Mouse (Mus musculus): Measurements from ENCODE around the gene Rsph1. TPM values are rescaled to one million over a fixed set of nuclear protein-coding genes. Genes with fewer than 3 reads are reported as not detected.

Rsph1 gene
- polyA plus RNA-seq, 1 experiment from 2014 or later, result 2.6 TPM

DNA sequence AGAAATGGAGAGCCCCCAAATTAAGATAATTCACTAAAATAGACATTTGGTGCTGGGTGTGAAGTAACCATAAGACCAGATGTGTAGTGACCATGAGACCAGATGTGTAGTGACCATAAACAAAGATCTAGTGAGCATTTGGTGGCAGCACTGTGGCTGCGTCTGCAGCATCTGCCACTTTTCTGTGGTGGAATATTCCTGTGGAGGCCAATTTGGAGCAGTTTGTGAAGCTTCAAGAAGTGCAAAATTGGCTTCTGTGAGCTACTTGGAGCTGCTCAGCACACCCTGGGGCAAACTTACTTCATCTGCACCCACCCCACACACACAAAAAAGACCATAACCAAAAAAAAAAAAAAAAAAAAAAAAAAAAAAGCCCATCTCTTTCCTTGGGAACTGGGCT, 9.2 kb downstream of the Rsph1 start:
- Histone ChIP-seq H3K9me3 (ENCODE audit: control insufficient read depth, low read length) (no peaks in the 10 kb centered on the region), H3K4me1 (replicated peaks; ENCODE audit: control insufficient read depth, insufficient read depth, low read length) (0 out of 2 replicates have a peak, but pooled peaks cover 1% of the 10 kb centered on the region), H3K36me3 (ENCODE audit: control insufficient read depth, insufficient read depth, low read length) (no peaks in the 10 kb centered on the region), H3K4me2 (ENCODE audit: low read depth, low read length, severe bottlenecking) (no peak overlapping the region), H3K4me3 (ENCODE audit: low read depth, low read length) (no peak overlapping the region), H3K9ac (ENCODE audit: low read length) (no peak overlapping the region), H3K27ac (ENCODE audit: low read depth, low read length) (no peak overlapping the region), H3K27me3 (ENCODE audit: control insufficient read depth, insufficient read depth, low read length) (no peaks in the 10 kb centered on the region)
- no peak for DNase-seq (ENCODE audit: low spot score)
- WGBS, result 84% methylated on average over 1 of the region's 1 CpGs
- no peak for ATAC-seq (replicated peaks; ENCODE audit: low FRiP score)

DNA sequence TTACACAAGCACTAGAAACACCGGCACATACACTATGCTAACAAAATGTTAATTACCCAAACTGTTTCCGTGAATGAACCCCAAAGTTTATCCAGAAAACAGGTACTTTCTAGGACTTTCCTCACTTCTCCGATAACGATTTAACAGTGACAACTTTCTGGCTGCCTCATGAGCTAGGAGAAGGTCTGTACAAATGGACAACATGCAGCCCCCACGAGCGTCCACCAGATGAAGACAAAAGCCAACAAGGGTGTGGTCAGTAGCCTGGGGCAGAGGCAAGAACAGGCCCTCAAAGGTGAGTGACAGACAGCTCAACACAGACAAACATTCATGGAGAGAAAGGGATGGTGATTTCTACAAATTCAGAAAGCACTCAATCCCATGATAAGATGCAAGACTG, 9.6 kb downstream of the Rsph1 start:
- H3K4me2 ChIP-seq (ENCODE audit: low read depth, low read length, severe bottlenecking), result no peak overlapping the region
- ATAC-seq (replicated peaks; ENCODE audit: low FRiP score) (no peak), DNase-seq (ENCODE audit: low spot score) (no peak)
- no peaks in the 10 kb centered on the region for H3K36me3 ChIP-seq (ENCODE audit: control insufficient read depth, insufficient read depth, low read length)
- H3K27ac ChIP-seq (ENCODE audit: low read depth, low read length), result no peak overlapping the region
- WGBS, result 88% methylated on average over 6 of the region's 6 CpGs
- H3K27me3 ChIP-seq (ENCODE audit: control insufficient read depth, insufficient read depth, low read length), result no peaks in the 10 kb centered on the region
- 0 out of 2 replicates have a peak, but pooled peaks cover 1% of the 10 kb centered on the region for H3K4me1 ChIP-seq (replicated peaks; ENCODE audit: control insufficient read depth, insufficient read depth, low read length)
- H3K4me3 ChIP-seq (ENCODE audit: low read depth, low read length), result no peak overlapping the region
- H3K9ac ChIP-seq (ENCODE audit: low read length), result no peak overlapping the region
- no peaks in the 10 kb centered on the region for H3K9me3 ChIP-seq (ENCODE audit: control insufficient read depth, low read length)

- WGBS, result 77% methylated on average over 4 of the region's 4 CpGs
- ATAC-seq (replicated peaks; ENCODE audit: low FRiP score), result no peak
- H3K27ac ChIP-seq (ENCODE audit: low read depth, low read length), result no peak overlapping the region
- no peaks in the 10 kb centered on the region for H3K27me3 ChIP-seq (ENCODE audit: control insufficient read depth, insufficient read depth, low read length)
- DNase-seq (ENCODE audit: low spot score), result no peak
- H3K4me2 ChIP-seq (ENCODE audit: low read depth, low read length, severe bottlenecking), result no peak overlapping the region
- H3K9me3 ChIP-seq (ENCODE audit: control insufficient read depth, low read length), result no peaks in the 10 kb centered on the region
- H3K36me3 ChIP-seq (ENCODE audit: control insufficient read depth, insufficient read depth, low read length), result no peaks in the 10 kb centered on the region
- H3K4me1 ChIP-seq (replicated peaks; ENCODE audit: control insufficient read depth, insufficient read depth, low read length), result 0 out of 2 replicates have a peak, but pooled peaks cover 1% of the 10 kb centered on the region
- no peak overlapping the region for H3K9ac ChIP-seq (ENCODE audit: low read length)
- no peak overlapping the region for H3K4me3 ChIP-seq (ENCODE audit: low read depth, low read length)
These were observed 10.0 kb downstream of the Rsph1 start for GRCm38 (mm10) chr17:31267138-31267537.

DNA sequence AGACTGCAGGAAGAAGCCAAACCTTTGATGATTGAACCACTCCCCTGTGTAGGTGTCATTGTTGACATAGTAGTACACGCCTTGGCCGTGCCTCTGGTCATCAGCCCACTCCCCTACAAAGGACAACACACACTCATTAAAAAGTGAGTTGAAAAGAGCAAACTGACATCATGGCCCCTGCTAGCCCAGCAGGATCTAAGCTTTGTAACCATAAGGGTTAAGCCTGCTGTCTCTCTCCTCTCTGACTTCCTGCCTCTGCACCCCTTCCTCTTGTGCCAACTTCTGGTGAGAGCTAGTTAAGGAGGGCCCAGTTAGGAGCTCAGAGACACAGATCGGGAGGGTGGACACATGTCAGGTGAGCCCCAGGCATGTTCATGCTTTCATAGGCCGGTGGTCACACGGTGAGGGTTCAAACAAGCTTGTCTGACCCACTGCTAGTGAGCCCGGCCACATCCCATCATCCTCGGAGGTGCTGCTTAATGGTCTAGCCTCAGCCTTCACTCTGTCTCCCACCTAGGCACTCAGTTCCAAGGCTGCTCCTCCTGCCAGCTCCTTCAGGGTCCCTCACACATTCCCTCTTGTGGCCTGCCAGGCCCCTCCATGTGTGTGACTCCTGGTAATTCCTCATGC, 10.7 kb downstream of the Rsph1 start:
- Histone ChIP-seq H3K9me3 (ENCODE audit: control insufficient read depth, low read length) (no peaks in the 10 kb centered on the region), H3K4me2 (ENCODE audit: low read depth, low read length, severe bottlenecking) (no peak overlapping the region), H3K27me3 (ENCODE audit: control insufficient read depth, insufficient read depth, low read length) (no peaks in the 10 kb centered on the region), H3K9ac (ENCODE audit: low read length) (no peak overlapping the region), H3K36me3 (ENCODE audit: control insufficient read depth, insufficient read depth, low read length) (no peaks in the 10 kb centered on the region), H3K4me1 (replicated peaks; ENCODE audit: control insufficient read depth, insufficient read depth, low read length) (0 out of 2 replicates have a peak, but pooled peaks cover 1% of the 10 kb centered on the region), H3K4me3 (ENCODE audit: low read depth, low read length) (no peak overlapping the region), H3K27ac (ENCODE audit: low read depth, low read length) (no peak overlapping the region)
- ATAC-seq (replicated peaks; ENCODE audit: low FRiP score) (no peak), DNase-seq (ENCODE audit: low spot score) (no peak)
- WGBS, result 89% methylated on average over 7 of the region's 7 CpGs

DNA sequence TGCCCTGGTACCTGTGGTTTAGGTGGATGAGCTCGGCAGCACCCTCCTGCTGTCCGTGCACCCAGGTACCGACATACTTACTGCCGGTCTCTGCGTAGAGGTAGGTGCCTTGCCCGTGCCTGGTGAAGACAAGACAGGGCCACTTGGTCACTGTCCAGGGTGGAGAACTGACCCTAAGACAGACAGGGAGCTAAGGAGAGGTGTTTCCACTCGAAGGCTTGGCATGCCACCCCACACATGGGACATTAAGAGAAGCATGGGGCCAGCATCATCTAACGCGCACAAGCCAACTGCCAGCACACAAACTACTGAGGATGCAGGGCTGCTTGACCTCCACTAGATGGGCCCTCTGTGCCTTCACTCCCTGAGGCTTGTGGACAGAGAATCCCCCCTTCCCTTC, 11.4 kb downstream of the Rsph1 start:
- Histone ChIP-seq H3K4me2 (ENCODE audit: low read depth, low read length, severe bottlenecking) (no peak overlapping the region), H3K27ac (ENCODE audit: low read depth, low read length) (no peak overlapping the region), H3K4me3 (ENCODE audit: low read depth, low read length) (no peak overlapping the region), H3K27me3 (ENCODE audit: control insufficient read depth, insufficient read depth, low read length) (no peaks in the 10 kb centered on the region), H3K4me1 (replicated peaks; ENCODE audit: control insufficient read depth, insufficient read depth, low read length) (0 out of 2 replicates have a peak, but pooled peaks cover 1% of the 10 kb centered on the region), H3K9ac (ENCODE audit: low read length) (no peak overlapping the region), H3K36me3 (ENCODE audit: control insufficient read depth, insufficient read depth, low read length) (no peaks in the 10 kb centered on the region), H3K9me3 (ENCODE audit: control insufficient read depth, low read length) (no peaks in the 10 kb centered on the region)
- DNase-seq (ENCODE audit: low spot score) (no peak), ATAC-seq (replicated peaks; ENCODE audit: low FRiP score) (no peak)
- 93% methylated on average over 9 of the region's 9 CpGs for WGBS

DNA sequence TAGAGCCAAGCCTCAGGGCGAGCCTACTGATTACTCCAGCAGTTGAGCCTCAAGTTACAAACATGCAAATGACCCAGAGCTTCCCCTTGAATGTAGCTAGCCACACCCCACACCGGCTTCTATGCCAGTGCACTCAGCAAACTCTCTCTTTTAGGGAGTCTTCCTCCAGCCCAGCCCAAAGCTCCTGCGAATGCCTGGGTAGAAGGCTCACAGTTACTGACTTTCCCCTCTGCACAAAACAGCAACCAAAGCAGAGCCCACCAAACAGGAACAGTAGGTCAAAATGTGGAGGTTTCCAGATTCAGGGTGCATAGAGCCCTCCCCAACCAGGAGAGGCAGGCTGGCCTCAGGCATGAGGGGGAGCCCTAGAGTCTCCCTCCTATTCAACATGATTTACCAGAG, 12.0 kb downstream of the Rsph1 start:
- ATAC-seq (replicated peaks; ENCODE audit: low FRiP score), result no peak
- WGBS, result 14% methylated on average over 3 of the region's 3 CpGs
- no peak overlapping the region for H3K4me2 ChIP-seq (ENCODE audit: low read depth, low read length, severe bottlenecking)
- no peak for DNase-seq (ENCODE audit: low spot score)
- H3K4me1 ChIP-seq (replicated peaks; ENCODE audit: control insufficient read depth, insufficient read depth, low read length), result 0 out of 2 replicates have a peak, but pooled peaks cover 1% of the 10 kb centered on the region
- no peaks in the 10 kb centered on the region for H3K27me3 ChIP-seq (ENCODE audit: control insufficient read depth, insufficient read depth, low read length)
- no peak overlapping the region for H3K4me3 ChIP-seq (ENCODE audit: low read depth, low read length)
- no peak overlapping the region for H3K9ac ChIP-seq (ENCODE audit: low read length)
- no peaks in the 10 kb centered on the region for H3K36me3 ChIP-seq (ENCODE audit: control insufficient read depth, insufficient read depth, low read length)
- no peak overlapping the region for H3K27ac ChIP-seq (ENCODE audit: low read depth, low read length)
- no peaks in the 10 kb centered on the region for H3K9me3 ChIP-seq (ENCODE audit: control insufficient read depth, low read length)

- 41% methylated on average over 6 of the region's 6 CpGs for WGBS
- no peak overlapping the region for H3K27ac ChIP-seq (ENCODE audit: low read depth, low read length)
These were observed 12.8 kb downstream of the Rsph1 start for GRCm38 (mm10) chr17:31264372-31264771.

DNA sequence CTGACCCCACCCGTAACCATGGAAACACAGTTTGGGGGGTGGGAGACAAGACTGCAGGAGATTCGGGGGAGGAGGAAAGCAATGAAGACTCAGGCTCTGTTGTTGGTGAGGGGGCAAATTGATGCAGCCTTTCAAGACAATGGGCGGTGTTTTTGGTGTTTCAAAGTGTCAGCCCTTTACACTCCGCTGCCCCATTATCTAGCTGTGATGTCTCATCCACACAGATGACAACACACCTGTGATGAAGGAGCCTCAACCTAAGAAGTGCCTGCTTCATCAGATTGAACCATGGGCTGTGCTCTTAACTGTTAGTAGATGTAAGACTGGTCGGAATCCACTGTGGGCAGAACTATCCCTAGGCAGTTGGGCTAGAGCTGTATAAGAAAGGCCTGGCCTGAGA, 13.4 kb downstream of the Rsph1 start:
- DNase-seq (ENCODE audit: low spot score) (no peak), ATAC-seq (replicated peaks; ENCODE audit: low FRiP score) (no peak)
- Histone ChIP-seq H3K36me3 (ENCODE audit: control insufficient read depth, insufficient read depth, low read length) (no peaks in the 10 kb centered on the region), H3K27me3 (ENCODE audit: control insufficient read depth, insufficient read depth, low read length) (no peaks in the 10 kb centered on the region), H3K9ac (ENCODE audit: low read length) (no peak overlapping the region), H3K27ac (ENCODE audit: low read depth, low read length) (no peak overlapping the region), H3K4me2 (ENCODE audit: low read depth, low read length, severe bottlenecking) (no peak overlapping the region), H3K4me3 (ENCODE audit: low read depth, low read length) (no peak overlapping the region), H3K9me3 (ENCODE audit: control insufficient read depth, low read length) (no peaks in the 10 kb centered on the region), H3K4me1 (replicated peaks; ENCODE audit: control insufficient read depth, insufficient read depth, low read length) (0 out of 2 replicates have a peak, but pooled peaks cover 1% of the 10 kb centered on the region)
- 89% methylated on average over 5 of the region's 5 CpGs for WGBS

More at GRCm38 (mm10) chr17:31264372-31264771, 12.8 kb downstream of the Rsph1 start:
- DNase-seq (ENCODE audit: low spot score) (no peak), ATAC-seq (replicated peaks; ENCODE audit: low FRiP score) (no peak)
- no peak overlapping the region for H3K9ac ChIP-seq (ENCODE audit: low read length)
- H3K36me3 ChIP-seq (ENCODE audit: control insufficient read depth, insufficient read depth, low read length), result no peaks in the 10 kb centered on the region
- no peaks in the 10 kb centered on the region for H3K9me3 ChIP-seq (ENCODE audit: control insufficient read depth, low read length)
- no peak overlapping the region for H3K4me2 ChIP-seq (ENCODE audit: low read depth, low read length, severe bottlenecking)
- no peak overlapping the region for H3K4me3 ChIP-seq (ENCODE audit: low read depth, low read length)
- 0 out of 2 replicates have a peak, but pooled peaks cover 1% of the 10 kb centered on the region for H3K4me1 ChIP-seq (replicated peaks; ENCODE audit: control insufficient read depth, insufficient read depth, low read length)
- H3K27me3 ChIP-seq (ENCODE audit: control insufficient read depth, insufficient read depth, low read length), result no peaks in the 10 kb centered on the region

DNA sequence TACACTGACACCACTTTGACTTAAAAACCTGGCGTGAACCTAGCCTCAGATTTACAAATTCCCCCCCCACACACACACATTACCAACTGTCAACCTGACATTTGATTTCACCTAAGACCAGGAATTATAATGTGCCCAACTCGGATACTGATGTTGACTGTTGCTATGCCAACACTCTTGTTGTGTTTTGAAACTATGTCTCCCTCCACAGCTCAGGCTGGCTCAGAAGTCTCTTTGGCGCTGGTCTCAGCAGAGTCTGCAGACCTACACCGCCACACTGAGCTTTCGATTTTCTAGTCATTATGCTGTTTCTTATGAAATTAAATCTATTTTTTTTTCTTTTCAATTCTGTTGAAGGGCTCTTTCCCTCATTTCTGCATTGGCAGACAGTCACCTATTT, 14.5 kb downstream of the Rsph1 start:
- Histone ChIP-seq H3K4me3 (ENCODE audit: low read depth, low read length) (no peak overlapping the region), H3K27me3 (ENCODE audit: control insufficient read depth, insufficient read depth, low read length) (no peaks in the 10 kb centered on the region), H3K36me3 (ENCODE audit: control insufficient read depth, insufficient read depth, low read length) (no peaks in the 10 kb centered on the region), H3K9me3 (ENCODE audit: control insufficient read depth, low read length) (no peaks in the 10 kb centered on the region), H3K27ac (ENCODE audit: low read depth, low read length) (no peak overlapping the region), H3K9ac (ENCODE audit: low read length) (no peak overlapping the region), H3K4me2 (ENCODE audit: low read depth, low read length, severe bottlenecking) (no peak overlapping the region), H3K4me1 (replicated peaks; ENCODE audit: control insufficient read depth, insufficient read depth, low read length) (0 out of 2 replicates have a peak, but pooled peaks cover 1% of the 10 kb centered on the region)
- no peak for DNase-seq (ENCODE audit: low spot score)
- no peak for ATAC-seq (replicated peaks; ENCODE audit: low FRiP score)
- 75% methylated on average over 5 of the region's 5 CpGs for WGBS

All from forebrain, embryonic 11.5 days (tissue).